Mouse (Mus musculus) mouse trophoblast stem cell (cell line): ENCODE results near the gene Gltp.

Source experiments
- in situ Hi-C, 2 experiments: fragments of 300-500 bp; cut with MseI, MboI; formaldehyde crosslinking; loops; 2 replicates in 1 of 2; 3 replicates in 1 of 2; pipeline ENCODE4 v1.15.1; 2025

Gltp gene

DNA sequence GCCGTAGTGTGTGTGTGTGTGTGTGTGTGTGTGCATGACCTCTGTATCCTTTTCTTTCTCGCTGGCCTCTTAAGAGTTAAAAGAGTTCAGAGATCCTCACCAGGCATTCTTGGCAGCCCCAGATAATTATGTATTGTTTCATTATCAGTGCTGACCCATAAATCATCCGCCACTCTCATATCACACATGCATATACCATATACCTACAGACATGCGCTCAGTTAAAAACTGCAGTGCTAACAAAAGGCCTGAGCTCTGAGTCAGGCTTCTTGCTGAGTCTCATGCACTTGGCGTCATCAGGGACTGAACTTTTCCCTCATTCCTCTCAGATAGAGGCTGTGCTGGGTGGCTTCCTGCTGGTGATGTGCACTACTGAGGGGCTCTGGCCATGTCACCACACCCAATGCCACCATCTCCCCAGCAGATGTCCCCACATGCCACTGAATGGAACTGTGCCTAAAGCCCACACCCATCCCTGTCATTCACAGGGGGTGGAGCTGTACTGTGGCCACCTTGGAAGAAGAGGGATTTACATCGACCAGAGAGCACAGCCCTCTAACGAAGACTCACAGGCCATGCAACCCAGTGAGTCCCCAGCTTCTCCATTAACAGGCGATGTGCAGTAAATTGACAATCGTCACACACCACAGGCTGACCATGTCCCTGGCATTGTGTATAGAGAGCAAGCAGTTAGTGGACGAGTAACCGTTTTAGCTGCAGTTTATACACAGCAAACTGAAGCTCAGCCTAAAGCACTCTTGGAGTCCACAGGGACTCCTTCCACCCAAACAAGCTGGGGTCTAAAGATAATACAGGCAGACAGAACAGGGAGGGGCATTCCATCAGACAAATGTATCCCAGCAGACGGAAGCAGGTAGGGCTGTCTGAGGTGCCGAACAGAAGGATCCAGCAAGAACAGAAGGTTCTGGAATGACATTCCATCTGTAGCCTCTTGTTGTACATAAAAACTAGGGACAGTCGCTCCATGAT is 11.9 kb upstream of the Gltp start:
- in situ Hi-C loops = no loop called here

- in situ Hi-C loops = no loop called here
These were observed 8.2 kb upstream of the Gltp start for GRCm38 (mm10) chr5:114699015-114699414.

- in situ Hi-C loops = no loop called here
These were observed 7.4 kb upstream of the Gltp start for GRCm38 (mm10) chr5:114698044-114698746.

DNA sequence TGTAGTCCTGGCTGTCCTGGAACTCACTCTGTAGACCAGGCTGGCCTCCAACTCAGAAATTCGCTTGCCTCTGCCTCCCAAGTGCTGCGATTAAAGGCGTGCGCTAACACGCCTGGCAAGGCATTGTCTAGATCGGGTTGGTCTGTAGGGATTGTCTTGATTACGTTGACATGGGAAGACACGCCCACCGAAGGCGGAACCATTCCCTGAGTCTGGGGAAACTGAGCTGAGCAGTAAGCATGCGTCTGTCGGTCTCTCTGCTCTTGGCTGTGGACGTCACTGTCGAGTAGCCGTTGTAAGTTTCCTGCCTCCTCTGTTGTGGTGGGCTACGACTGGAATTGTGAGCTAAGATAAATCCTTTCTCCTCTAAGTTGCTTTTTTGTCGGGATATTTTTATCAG is 6.2 kb upstream of the Gltp start:
- in situ Hi-C loops = no loop called here

DNA sequence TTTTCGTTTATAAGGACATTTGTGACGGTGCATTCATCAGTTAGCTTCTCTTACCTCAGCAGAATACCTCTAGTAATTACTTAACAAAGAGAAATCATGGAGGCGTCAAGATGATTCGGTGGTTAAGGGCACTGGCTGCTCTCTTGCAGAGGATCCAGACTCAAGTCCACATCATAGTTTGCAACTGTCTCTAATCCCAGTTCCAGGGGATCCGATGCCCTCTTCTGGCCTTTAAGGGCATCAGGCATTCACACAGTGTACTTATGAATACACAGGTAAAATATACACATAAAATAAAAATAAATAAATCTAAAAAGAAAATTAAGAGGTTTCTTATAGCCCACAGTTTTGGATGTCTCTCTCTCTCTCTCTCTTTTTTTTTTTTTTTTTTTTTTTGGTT is 5.0 kb upstream of the Gltp start:
- in situ Hi-C loops = no loop called here

DNA sequence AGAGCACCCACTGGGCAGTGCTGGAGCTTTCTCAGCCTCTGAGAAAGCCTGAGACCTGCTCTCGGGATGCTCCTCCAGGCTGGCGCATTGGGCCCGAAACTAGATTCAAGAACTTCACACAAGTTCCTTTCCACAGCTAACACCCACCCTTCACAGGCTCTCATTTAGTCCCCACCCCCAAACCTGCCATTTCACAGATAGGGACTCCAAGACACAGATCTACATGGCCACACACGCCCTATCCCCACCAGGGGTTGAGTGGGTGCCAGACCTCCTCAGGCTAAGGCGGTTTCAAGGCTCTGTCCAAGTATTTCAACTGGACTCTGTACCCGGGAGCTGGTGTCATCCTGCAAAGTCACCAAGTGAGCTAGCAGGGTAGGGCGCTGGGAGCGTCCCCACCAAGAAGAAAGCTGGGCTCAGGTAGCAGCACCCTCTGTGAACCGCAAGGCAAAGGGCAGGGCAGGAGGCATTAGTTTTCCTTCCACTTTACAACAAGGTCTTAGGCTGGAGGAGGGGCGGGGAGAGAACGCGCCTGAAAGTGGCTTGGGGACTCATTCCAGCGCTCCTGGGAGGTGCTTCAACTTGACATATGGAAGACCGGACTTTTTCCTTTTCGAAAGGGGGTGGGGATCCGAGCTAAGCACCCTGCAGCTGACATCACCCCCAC is 951 bp downstream of the Gltp start:
- in situ Hi-C loops = no loop called here

GRCm38 (mm10) chr5:114688703-114689102 is 2.1 kb downstream of the Gltp start:
- in situ Hi-C loops = no loop called here

- in situ Hi-C loops = no loop called here
These were observed 2.9 kb downstream of the Gltp start for GRCm38 (mm10) chr5:114687901-114688300.

- in situ Hi-C loops = no loop called here
These were observed 4.0 kb downstream of the Gltp start for GRCm38 (mm10) chr5:114686726-114687210.

- in situ Hi-C loops = no loop called here
These were observed 4.8 kb downstream of the Gltp start for GRCm38 (mm10) chr5:114685986-114686385.

DNA sequence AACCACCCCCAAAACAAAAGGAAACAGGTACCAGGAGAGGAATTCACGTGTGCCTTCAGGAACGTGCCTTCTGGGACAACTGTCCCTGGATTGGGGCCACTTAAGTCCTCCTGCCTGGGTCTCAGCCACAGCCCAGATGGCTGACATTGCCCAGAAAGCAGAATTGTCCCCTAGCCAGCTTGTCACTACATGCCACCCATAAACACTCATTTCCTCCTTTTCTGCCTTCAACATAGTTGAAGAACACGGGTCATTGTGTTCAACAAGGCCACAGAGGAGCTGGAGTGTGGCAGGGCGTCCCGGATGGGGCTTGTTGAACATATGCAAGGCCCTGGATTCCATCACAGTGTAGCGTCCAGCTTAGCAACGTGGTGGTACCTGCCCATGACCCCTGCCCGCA is 9.1 kb downstream of the Gltp start:
- in situ Hi-C loops = no loop called here

DNA sequence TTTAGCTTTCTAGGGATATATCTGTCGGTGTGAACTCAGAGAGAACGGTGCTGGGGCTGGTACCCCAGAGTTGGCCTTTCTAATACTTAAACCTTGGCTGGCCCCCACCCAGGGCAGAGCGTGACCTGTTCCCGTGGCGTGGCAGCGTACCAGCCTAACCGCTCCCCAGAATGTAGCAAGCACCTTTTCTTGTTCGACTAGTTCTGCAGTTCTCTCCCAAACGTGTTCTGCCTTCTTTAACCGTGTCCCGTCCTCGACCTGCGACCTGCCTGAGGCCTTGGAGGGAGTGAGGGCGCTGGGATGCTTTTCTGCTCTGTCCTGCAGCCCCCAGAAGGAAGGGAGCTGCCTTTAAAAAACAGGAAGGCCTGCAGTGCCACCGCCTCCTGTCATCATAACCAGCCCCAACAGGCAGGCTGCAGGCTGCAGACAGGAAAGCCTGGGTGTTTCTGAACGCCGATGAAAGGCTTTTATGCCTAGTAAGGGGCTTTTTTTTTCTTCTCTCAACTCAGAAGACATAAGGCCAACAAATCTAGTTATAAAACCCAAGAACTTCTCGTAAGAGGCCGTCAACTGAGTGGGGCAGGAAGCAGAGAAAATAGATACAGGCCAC is 10.0 kb downstream of the Gltp start:
- in situ Hi-C loops = no loop called here

DNA sequence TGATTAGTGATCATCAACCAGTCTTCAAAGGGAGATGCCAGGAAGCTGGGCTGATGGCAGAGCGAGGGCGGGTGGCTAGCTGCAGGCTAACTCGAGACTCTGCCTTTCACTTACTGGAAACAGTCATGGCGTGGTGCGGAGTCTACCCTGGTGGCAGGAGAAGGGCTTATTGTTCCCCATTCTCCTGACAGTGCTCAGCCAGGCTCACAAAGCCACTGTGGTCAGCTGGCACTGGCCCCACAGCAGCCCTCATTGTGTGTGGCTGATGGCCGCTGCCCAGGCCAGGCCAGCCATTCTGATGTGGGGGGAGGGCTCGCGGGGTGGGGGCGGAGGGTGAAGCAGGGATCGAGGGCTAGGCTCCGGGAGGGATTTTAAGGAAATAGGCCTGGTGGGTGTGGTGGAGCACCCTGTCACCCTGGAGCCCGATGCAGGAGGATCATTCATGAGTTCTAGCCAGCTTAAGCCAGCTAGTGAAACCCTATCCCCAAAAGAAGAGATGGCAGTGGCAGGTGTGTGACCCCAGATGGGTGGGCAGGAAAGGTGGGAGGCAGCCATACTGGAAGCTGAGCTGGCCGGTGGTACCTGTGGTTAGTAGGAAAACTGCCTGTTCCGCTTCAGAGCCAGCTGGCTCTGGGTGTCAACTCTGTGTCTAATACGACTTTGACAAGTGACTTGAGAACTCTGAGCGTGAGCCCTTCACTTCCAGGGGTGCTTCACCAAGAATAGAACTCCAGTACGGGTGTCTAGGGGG is 10.8 kb downstream of the Gltp start:
- in situ Hi-C loops = no loop called here

DNA sequence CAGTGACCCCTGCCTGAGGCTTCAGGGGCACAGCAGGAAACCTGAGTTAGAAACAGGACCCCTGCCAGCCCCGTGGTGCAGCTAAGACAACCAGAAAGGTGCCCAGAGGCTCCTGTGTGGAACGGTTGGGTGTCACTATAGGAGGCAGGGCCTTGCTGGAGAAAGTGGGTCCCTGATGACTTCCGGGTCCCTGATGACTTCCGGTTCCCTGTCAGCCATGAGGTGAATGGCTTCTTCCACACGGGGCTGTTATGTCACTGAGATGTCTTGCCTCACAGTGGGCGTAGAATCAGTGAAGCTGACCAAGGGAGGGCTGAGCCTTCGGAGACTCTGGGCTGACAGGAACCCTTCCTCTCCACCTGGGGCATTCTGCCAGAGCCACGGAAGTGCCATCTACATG is 16.2 kb downstream of the Gltp start:
- in situ Hi-C loops = no loop called here

DNA sequence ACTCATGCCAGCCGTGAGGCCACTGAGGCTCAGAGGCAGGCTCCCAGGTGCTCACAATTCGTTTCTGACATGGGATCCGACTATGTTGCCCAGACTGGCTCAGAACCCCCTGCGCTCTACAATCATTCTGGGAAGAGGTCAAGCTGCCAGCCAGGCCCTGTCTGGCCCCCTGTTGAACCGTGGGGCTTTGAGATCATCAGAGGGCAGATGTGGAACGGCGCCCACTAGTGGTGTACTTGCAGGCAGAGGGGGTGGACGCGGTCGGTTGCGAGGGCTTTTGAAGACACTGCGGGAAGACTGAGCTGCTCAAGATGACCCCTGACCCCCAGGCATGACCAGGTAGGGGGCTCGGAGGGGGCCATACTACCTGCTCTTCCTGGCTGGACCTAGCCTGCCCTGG is 17.7 kb downstream of the Gltp start:
- in situ Hi-C loops = no loop called here

DNA sequence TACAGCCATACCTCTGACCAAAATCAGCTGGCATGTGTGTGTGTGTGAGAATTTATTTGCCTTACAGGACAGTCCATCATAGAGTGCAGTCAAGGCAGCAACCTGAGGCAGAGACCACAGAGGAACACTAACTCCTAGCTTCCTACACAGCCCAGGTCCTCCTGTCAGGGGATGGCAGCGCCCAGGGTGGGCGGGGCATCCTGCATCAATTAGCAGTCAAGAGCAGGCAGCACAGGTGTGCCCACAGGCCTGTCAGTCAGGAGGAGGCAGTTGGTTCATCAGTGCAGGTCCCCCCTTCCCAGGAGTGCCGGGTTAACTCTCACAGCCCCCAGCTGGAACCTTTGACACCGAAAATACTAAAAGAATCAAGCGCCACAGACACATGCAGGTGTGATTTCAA is 21.8 kb downstream of the Gltp start:
- in situ Hi-C loops = loop anchor here in 1 of 2 experiments (5.0 kb wide), 1 partner anchor 37 kb away; no protein-coding TSS in a partner anchor

DNA sequence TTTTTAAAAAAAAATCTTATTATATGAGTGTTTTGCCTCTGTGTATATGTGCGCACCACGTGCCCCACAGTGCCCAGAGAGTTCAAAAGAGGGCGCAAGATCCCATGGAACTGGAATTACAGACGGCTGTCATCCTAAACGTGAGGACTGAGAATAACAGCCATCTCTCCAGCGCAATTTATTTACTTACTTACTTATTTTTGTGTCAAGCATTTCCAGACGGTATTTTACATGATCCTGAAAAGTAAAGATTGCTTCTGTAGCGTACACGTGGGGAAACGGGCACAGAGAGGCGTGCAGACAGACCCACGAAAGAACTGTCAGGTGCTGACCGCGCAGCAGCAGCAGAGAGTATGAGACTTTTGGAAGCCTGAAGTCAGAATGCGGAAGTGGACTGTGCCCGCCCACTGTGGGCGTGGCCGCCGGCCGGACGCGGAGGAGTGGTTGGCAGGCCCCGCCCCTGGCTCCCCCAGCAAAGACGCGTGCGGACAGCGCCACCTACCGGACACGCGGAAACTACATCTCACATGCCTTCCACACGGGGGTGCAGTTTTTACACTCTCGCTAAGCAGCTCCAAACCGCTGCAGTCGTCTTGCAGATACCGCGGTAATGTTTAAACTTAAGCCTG is 23.4 kb downstream of the Gltp start:
- in situ Hi-C loops = loop anchor here in 1 of 2 experiments (5.0 kb wide), 1 partner anchor 35 kb away; no protein-coding TSS in a partner anchor

- in situ Hi-C loops = loop anchor here in 1 of 2 experiments (5.0 kb wide), 1 partner anchor 34 kb away; no protein-coding TSS in a partner anchor
These were observed 24.1 kb downstream of the Gltp start for GRCm38 (mm10) chr5:114666659-114667058.

GRCm38 (mm10) chr5:114664750-114665149 is 26.0 kb downstream of the Gltp start:
- in situ Hi-C loops = loop anchor here in 1 of 2 experiments (5.0 kb wide), 1 partner anchor 32 kb away; no protein-coding TSS in a partner anchor

- in situ Hi-C loops = no loop called here
These were observed 26.6 kb downstream of the Gltp start for GRCm38 (mm10) chr5:114664139-114664538.
